Mouse (Mus musculus) duodenum, adult 2 months (tissue): ENCODE results near the gene Fam19a2. TPM values are rescaled to one million over a fixed set of nuclear protein-coding genes. Genes with fewer than 3 reads are reported as not detected.

Experiments used
- polyA plus RNA-seq: library from polyadenylated mRNA; depleted of rRNA; stranded (reverse); fragments of >200 nt; gene quantifications from 2 replicates; pipeline ENCODE4 v1.2.3, GENCODE M21; 2012; ENCODE audit warnings: low replicate concordance; rRNA removed

Gene Fam19a2
- 0.04 and 0.06 TPM in 2 replicates for polyA plus RNA-seq

DNA sequence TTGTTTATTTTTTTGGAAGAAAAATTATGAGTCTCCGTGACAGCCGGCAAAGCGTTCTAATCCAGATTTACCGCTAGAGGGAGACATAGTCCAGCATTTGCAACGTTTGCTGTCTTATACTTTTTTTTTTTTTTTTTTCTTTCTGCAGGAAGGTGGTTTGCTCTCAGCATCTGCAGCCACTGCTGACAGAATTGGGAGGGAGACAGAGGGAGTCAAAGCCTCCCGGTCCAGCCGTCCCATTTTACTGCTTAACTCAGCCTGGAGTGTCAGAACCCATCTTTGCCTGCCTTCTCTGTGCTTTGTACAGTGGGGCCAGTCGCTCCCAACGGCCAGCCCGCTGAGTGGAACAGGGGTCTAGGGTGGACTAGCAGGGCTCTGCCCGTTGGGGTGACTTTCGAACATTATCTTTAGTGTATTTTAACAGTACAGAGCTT is at the start of gene Fam19a2:
Gene Fam19a2, plus strand, starts transcription at position 121 of the 434 bp plus-strand sequence.

Other genes with a start within 250 kb of the Fam19a2 start
- 33.5 and 42.0 TPM in 2 replicates for gene Mon2, start 187.5 kb upstream of the Fam19a2 start, polyA plus RNA-seq
- 1.1 and 1.4 TPM in 2 replicates for gene Usp15, start 67.0 kb upstream of the Fam19a2 start, polyA plus RNA-seq